Mouse (Mus musculus) spleen, adult 2 months (tissue): ENCODE measurements around the gene Pigl. TPM values are rescaled to one million over a fixed set of nuclear protein-coding genes. Genes with fewer than 3 reads are reported as not detected.

ENCODE experiments used
- DNase-seq, 2 experiments: peaks; one replicate each; pipeline versions ENCODE4 v3.0.0 to v3.0.0-alpha.2; 2012 to 2021; ENCODE audit warnings: low spot score in 2 of 2, low read depth in 1 of 2
- H3K27ac ChIP-seq: fragments of 200-500 bp; 2 replicates; pipeline ENCODE4 v1.5.1; 2012; ENCODE audit warnings: low read length, inconsistent platforms; ENCODE audit not compliant: insufficient read depth
- H3K27me3 ChIP-seq: fragments of 200-500 bp; 2 replicates; pipeline ENCODE4 v1.6.1; 2012; ENCODE audit warnings: mild to moderate bottlenecking, moderate library complexity, low read length, inconsistent platforms; ENCODE audit not compliant: control insufficient read depth, insufficient read depth
- H3K36me3 ChIP-seq: fragments of 200-500 bp; 2 replicates; pipeline ENCODE4 v1.6.1; 2012; ENCODE audit warnings: mild to moderate bottlenecking, low read length, inconsistent platforms; ENCODE audit not compliant: control insufficient read depth, insufficient read depth
- H3K4me1 ChIP-seq: fragments of 200-500 bp; 2 replicates; pipeline ENCODE4 v1.6.1; 2011; ENCODE audit warnings: inconsistent platforms; ENCODE audit not compliant: control insufficient read depth, insufficient read depth, insufficient read length
- H3K4me3 ChIP-seq: fragments of 200-500 bp; 2 replicates; pipeline ENCODE4 v1.5.1; 2011; ENCODE audit warnings: mild to moderate bottlenecking, inconsistent platforms; ENCODE audit not compliant: insufficient read depth, insufficient read length; ENCODE audit errors: extremely low read depth
- CTCF ChIP-seq: fragments of 200-500 bp; IDR thresholded peaks from 2 replicates; pipeline ENCODE4 v1.5.1; 2011; ENCODE audit warnings: mild to moderate bottlenecking, inconsistent platforms; ENCODE audit not compliant: insufficient read depth, insufficient read length, insufficient replicate concordance; ENCODE audit errors: extremely low read depth
- POLR2A ChIP-seq: fragments of 200-500 bp; IDR thresholded peaks from 2 replicates; pipeline ENCODE4 v1.6.1; 2011; ENCODE audit warnings: low read depth, low read length, inconsistent platforms
- WGBS: fragments of 180-500 bp; shearing (Covaris S2); methylation state at CpG from one replicate; pipeline ENCODE4 v1.1.7; 2018; 5-methylcytosine and 5-hydroxymethylcytosine counted together
- polyA plus RNA-seq: library from polyadenylated mRNA; depleted of rRNA; stranded (reverse); fragments of >200 nt; gene quantifications from 2 replicates; pipeline ENCODE4 v1.2.3, GENCODE M21; 2012

Gene Pigl
- polyA plus RNA-seq, 1 experiment = 4.5 TPM

DNA sequence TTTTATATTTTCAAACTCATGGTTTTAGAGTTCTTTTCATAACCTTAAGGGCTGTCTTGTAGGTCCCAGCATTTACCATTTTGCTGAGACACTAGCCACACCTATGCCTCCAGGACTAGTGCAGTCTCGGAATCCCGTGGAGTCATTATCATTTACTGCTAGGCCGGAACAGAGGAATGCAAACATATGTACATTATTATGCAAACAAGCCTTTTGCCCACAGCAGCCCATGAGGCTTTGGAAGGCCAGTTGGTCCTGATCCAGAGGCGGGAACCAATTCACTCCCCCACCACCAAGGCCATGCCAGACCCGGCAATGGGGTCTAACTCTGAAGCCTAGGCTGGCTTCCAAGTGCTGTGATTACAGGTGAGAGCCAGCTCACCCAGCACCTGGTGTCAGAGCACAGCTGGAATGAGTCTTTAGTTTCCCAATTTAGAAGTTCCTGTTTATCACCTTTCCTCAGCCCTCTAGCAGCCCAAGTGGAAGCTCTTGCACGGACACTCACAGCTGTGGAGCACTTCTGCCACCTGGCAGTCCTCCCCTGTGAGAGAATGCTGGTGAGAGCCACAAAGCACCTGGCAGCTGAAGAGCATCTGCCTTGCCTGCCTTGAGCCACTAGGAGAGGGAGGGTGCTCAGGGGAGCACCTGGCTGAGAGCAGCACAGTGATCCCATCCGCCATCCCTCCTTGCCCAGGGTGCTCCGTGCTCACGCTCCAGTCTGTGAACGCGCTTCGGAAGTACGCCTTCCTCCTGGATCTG lies 53.4 kb downstream of the Pigl start:
- Histone ChIP-seq H3K4me3 (no peak overlapping the region), H3K27me3 (no peaks in the 10 kb centered on the region), H3K36me3 (no peaks in the 10 kb centered on the region), H3K27ac (no peak overlapping the region), H3K4me1 (no peaks in the 10 kb centered on the region)
- DNase-seq = no peak
- 90% methylated on average over 13 of the region's 13 CpGs for WGBS
- TF ChIP-seq CTCF = no peak
- TF ChIP-seq POLR2A = no peak

DNA sequence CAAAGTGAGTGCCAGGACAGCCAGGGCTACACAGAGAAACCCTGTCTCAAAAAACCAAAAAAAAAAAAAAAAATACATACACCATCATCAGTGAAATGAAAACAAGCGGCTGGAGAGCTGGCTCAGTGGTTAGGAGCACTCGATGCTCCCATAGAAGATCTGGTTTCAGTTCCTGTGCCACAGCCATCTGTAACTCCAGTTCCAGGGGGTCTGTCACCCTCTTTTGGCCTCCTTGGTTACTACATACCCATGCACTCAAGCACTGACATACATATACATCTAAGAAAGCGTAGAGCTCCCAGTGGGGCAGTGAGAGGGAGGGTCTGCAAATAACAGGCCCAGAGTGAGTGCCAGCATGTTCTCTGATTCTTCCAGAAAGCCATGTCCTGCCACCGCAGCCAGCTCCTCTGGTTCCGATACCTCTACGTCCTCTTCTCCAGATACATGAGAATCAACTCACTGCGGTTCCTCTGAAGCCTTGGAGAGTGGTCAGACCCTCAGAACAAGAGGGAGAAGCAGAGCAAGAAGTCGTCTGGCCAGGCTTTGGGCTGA lies 54.3 kb downstream of the Pigl start:
- Histone ChIP-seq H3K27ac (no peak overlapping the region), H3K4me3 (no peak overlapping the region), H3K27me3 (no peaks in the 10 kb centered on the region), H3K4me1 (no peaks in the 10 kb centered on the region), H3K36me3 (no peaks in the 10 kb centered on the region)
- TF ChIP-seq POLR2A (no peak), CTCF (no peak)
- DNase-seq = no peak
- WGBS = 77% methylated on average over 8 of the region's 8 CpGs

DNA sequence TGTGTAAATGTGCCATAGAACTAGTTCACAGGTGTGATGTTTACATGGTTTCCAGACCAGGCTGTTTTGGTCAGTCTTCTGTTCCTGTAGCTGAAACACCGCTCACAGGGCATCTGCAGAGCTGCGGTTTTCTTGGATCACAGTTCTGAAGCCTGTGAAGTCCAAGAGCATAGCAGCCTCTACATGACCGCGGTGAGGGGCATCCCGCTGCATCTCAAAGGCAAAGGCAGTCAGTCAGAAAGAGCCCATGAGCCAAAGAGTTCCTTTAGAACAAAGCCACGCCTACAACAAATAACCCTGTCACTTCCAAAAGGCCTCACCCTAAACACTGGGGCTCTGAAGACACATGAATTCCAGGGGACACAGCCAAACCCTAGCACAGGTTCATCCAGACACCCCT lies 55.1 kb downstream of the Pigl start:
- Histone ChIP-seq H3K4me3 (no peak overlapping the region), H3K4me1 (no peaks in the 10 kb centered on the region), H3K27me3 (no peaks in the 10 kb centered on the region), H3K27ac (no peak overlapping the region), H3K36me3 (no peaks in the 10 kb centered on the region)
- no peak for DNase-seq
- WGBS = 87% methylated on average over 6 of the region's 6 CpGs
- TF ChIP-seq CTCF = no peak
- no peak for TF ChIP-seq POLR2A

DNA sequence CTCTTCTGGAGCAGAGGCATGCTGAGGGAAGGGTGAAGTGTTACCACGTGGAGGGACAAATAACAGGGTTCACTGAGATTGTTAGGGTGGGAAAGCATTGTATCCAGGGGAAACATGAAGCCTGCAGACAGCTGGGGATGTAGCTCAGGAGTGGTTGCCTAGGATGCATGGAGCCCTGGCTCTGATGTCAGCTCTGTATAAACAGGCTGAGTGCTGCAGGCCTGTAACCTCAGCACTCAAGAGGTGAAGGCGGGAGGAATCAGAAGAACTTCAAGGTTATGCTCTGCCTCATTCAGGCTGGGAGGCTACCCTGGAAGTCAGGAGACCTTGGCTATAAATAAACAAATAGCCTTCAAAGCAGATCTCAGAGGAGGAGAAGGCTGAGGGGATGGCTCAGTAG lies 60.7 kb downstream of the Pigl start:
- Histone ChIP-seq H3K4me3 (no peak overlapping the region), H3K27me3 (no peaks in the 10 kb centered on the region), H3K36me3 (no peaks in the 10 kb centered on the region), H3K27ac (no peak overlapping the region), H3K4me1 (no peaks in the 10 kb centered on the region)
- WGBS = 71% methylated on average over 2 of the region's 2 CpGs
- DNase-seq = no peak
- TF ChIP-seq POLR2A = no peak
- TF ChIP-seq CTCF = no peak

DNA sequence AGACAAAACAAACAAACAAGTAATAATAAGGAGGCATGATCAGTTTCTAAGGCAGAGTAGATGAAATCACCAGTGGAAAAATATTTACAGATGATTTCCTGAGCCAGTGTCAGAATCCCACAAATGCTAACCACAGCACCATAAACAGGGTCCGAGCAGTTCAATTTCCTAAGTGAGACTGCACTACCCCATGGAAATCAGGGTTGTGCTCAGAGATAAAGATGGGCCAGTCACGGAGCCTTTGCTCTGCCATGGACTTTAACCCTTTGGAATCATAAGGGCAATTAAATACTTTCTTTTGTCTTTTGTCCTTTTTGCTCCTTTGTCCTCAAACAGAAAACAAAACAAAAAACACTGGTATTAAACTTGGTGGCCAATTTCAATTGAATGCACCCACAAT lies 64.0 kb downstream of the Pigl start:
- DNase-seq = no peak
- Histone ChIP-seq H3K36me3 (no peaks in the 10 kb centered on the region), H3K4me3 (no peak overlapping the region), H3K27ac (no peak overlapping the region), H3K4me1 (no peaks in the 10 kb centered on the region), H3K27me3 (no peaks in the 10 kb centered on the region)
- 64% methylated on average over 2 of the region's 2 CpGs for WGBS
- no peak for TF ChIP-seq POLR2A
- TF ChIP-seq CTCF = no peak

DNA sequence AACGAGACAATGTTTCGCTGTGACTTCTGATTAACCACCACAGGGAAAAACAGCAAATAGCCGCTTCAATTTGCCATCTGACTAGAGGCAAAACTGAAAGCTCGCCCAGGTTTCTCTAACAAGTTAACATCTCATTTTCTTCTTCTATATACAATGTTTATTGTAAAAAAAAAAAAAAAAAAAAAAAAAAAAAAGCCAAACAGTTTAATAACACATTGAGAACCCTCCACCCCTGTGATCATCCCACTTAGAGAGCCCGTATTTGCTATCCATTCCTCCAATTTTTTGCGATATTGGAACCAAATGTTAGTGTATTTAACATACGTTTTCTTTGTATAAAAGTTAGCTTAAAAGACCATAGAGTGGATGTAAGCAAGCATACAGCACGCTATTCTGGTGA lies 78.8 kb downstream of the Pigl start:
- Histone ChIP-seq H3K27me3 (peaks cover 10% of the 10 kb centered on the region; the same call in 1 of the 2 replicates), H3K27ac (no peak overlapping the region), H3K4me1 (peaks cover 4% of the 10 kb centered on the region), H3K36me3 (no peaks in the 10 kb centered on the region), H3K4me3 (no peak overlapping the region)
- no peak for DNase-seq
- no peak for TF ChIP-seq CTCF
- TF ChIP-seq POLR2A = no peak
- WGBS = 94% methylated on average over 8 of the region's 8 CpGs

DNA sequence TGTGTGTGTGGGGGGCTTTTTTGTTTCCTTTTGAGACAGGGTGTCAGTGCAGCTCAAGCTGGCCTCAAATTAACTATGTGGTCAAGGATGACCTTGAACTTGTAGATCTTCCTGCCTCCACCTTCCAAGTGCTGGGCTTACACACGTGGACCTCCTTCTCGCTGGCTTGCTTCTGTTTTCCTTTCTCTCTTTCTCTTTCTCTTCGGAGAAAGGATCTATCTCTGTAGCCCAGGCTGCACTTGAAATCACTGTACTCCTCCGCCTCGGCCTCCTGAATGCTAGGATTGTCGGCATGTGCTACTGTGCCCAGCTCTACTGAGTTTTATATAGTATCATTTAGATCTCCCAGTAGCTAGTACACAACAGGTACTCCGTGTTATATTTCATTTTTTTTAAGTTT lies 79.3 kb downstream of the Pigl start:
- 64% methylated on average over 7 of the region's 7 CpGs for WGBS

More for the DNA sequence above, 79.3 kb downstream of the Pigl start:
- Histone ChIP-seq H3K4me3 (no peak overlapping the region), H3K27me3 (peaks cover 10% of the 10 kb centered on the region; the same call in 1 of the 2 replicates), H3K36me3 (no peaks in the 10 kb centered on the region), H3K4me1 (peaks cover 4% of the 10 kb centered on the region), H3K27ac (no peak overlapping the region)
- TF ChIP-seq CTCF = no peak
- no peak for TF ChIP-seq POLR2A
- DNase-seq = no peak
